Mouse (Mus musculus) neural tube, embryonic 13.5 days (tissue): ENCODE results near the gene Sstr2. TPM values are rescaled to one million over a fixed set of nuclear protein-coding genes. Genes with fewer than 3 reads are reported as not detected.

Experiments used
- ATAC-seq: fragments of 200-750 bp; cut with Nextera tagmentation; 2 replicates; pipeline ENCODE4 v1.8.0; 2017; ENCODE audit warnings: low read depth, mild to moderate bottlenecking, moderate TSS enrichment, moderate library complexity
- H3K27ac ChIP-seq: fragments of 300-500 bp; sonication (generic); replicated peaks from 2 replicates; pipeline ENCODE4 v1.5.1; 2015; ENCODE audit warnings: moderate library complexity, mild to moderate bottlenecking, inconsistent platforms
- H3K27me3 ChIP-seq: fragments of 300-500 bp; sonication (generic); 2 replicates; pipeline ENCODE4 v1.6.1; 2015; ENCODE audit warnings: mild to moderate bottlenecking, inconsistent platforms
- H3K36me3 ChIP-seq: fragments of 300-500 bp; sonication (generic); 2 replicates; pipeline ENCODE4 v1.6.1; 2015; ENCODE audit warnings: mild to moderate bottlenecking, inconsistent platforms
- H3K4me1 ChIP-seq: fragments of 300-500 bp; sonication (generic); replicated peaks from 2 replicates; pipeline ENCODE4 v1.6.1; 2015; ENCODE audit warnings: inconsistent platforms
- H3K4me2 ChIP-seq: fragments of 300-500 bp; sonication (generic); 2 replicates; pipeline ENCODE4 v1.6.1; 2015; ENCODE audit warnings: inconsistent platforms, mild to moderate bottlenecking, moderate library complexity
- H3K4me3 ChIP-seq: fragments of 300-500 bp; sonication (generic); 2 replicates; pipeline ENCODE4 v1.5.1; 2015; ENCODE audit warnings: mild to moderate bottlenecking, inconsistent platforms
- H3K9ac ChIP-seq: fragments of 300-500 bp; sonication (generic); 2 replicates; pipeline ENCODE4 v1.6.1; 2015; ENCODE audit warnings: moderate library complexity, mild to moderate bottlenecking, inconsistent platforms
- H3K9me3 ChIP-seq: fragments of 300-500 bp; sonication (generic); 2 replicates; pipeline ENCODE4 v1.6.1; 2016; ENCODE audit warnings: inconsistent platforms
- WGBS: fragments of 180-500 bp; shearing (Covaris S2); methylation state at CpG from one replicate; pipeline ENCODE4 v1.1.7; 2015; 5-methylcytosine and 5-hydroxymethylcytosine counted together
- polyA plus RNA-seq: library from polyadenylated mRNA; unstranded; fragments of >200 nt; fragmentation: Nextera tagmentation; extraction: Ambion mirVana; gene quantifications from 2 replicates; pipeline ENCODE4 v1.2.1, GENCODE M21; 2015

The Sstr2 gene
- polyA plus RNA-seq, 1 experiment from 2014 or later = 16.4 TPM

DNA sequence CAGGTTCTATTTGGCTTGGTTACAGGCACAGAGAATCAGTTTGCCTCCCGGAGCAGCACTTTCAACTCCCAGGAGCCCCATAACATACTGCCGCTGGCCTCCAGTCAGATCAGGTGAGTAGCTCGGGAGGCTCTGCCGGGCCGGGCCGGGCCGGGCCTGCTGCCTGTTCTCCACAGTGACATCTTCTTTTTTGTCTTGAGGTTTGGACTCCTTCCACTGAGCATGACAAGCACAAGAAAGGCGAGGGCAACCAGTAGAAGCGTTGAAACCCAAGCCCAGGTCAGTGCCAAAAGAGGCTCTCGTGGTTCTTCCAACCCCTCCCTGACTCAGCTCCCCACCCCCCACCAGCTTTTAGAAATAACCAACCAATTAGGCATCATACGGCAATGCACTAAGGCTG is 41.8 kb downstream of the Sstr2 start:
- Histone ChIP-seq H3K27ac (no peak overlapping the region), H3K4me3 (no peak overlapping the region), H3K4me2 (no peak overlapping the region), H3K9ac (no peak overlapping the region), H3K27me3 (no peaks in the 10 kb centered on the region), H3K4me1 (peaks cover 17% of the 10 kb centered on the region), H3K9me3 (no peaks in the 10 kb centered on the region), H3K36me3 (peaks cover 84% of the 10 kb centered on the region)
- WGBS = 86% methylated on average over 11 of the region's 11 CpGs
- ATAC-seq = no peak

DNA sequence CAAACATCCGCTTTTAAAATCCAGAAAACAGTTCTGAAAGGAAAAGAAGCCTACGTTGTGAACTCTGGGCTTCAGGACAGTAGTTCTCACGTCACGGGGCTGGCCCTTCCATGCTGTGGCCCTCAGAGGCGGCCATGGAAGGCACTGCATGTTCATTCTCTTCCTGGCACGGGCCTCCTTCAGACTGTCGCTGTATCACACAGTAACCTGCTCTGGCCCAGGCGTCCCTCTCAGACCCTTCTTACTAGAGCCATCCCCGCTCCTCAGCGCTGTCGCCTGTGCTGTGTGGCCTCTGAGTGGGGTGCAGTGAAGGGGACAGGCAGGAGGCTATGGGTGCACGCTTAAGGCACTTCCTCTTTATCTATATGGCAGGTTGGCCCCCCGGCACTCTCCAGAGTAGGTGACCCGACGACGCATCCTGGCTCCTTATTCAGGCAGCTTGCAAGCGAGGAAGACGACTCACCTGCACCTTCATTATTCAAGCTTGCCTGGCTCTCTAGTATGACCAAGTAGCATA is 42.8 kb downstream of the Sstr2 start:
- H3K4me1 ChIP-seq = peaks cover 13% of the 10 kb centered on the region
- no peak overlapping the region for H3K4me2 ChIP-seq
- no peak overlapping the region for H3K27ac ChIP-seq
- ATAC-seq = no peak
- no peaks in the 10 kb centered on the region for H3K9me3 ChIP-seq
- H3K4me3 ChIP-seq = no peak overlapping the region
- no peaks in the 10 kb centered on the region for H3K27me3 ChIP-seq
- H3K9ac ChIP-seq = no peak overlapping the region
- peaks cover 75% of the 10 kb centered on the region for H3K36me3 ChIP-seq
- 92% methylated on average over 18 of the region's 18 CpGs for WGBS

DNA sequence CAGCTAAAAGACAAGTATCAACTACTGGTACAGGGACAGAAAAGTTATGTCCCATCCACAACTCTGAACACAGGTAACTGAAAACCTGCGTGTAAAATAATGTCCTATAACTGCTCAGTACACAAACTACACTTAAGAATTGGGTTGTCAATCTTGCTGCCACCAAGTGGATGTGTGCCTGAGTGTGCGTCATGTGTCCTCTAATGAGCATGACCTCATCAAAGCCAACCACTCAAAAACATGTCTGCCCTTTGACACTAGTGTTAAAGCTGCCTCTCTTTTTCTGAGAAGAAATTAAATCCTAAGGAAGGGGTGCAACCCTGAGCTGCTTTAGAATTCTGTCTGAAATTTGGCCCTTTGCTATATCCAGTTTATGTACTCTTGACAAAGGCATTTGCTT is 45.1 kb downstream of the Sstr2 start:
- Histone ChIP-seq H3K9ac (no peak overlapping the region), H3K4me1 (peaks cover 13% of the 10 kb centered on the region; the same call in 1 of the 2 replicates), H3K9me3 (no peaks in the 10 kb centered on the region), H3K4me2 (no peak overlapping the region), H3K27ac (no peak overlapping the region), H3K36me3 (peaks cover 59% of the 10 kb centered on the region), H3K4me3 (no peak overlapping the region), H3K27me3 (no peaks in the 10 kb centered on the region)
- no peak for ATAC-seq
- WGBS = 64% methylated on average over 2 of the region's 2 CpGs

DNA sequence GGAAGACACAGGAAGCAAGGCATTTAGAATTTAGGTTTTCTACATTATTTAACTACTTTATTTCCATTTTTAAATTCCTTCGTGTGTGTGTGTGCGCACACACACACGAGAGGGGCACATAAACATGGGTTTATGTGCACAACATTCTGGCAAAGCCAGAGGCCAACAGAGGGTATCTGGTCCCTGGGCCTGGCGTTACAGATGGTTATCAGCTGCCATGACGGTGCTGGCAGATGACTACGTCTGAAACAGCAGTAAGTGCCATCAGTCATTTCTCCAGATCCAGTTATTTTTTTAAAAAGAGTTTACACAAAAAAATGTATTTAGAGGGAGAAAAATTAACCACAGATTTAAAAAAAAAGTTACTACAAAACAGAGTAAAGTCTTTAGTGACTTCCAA is 47.1 kb downstream of the Sstr2 start:
- H3K27me3 ChIP-seq = no peaks in the 10 kb centered on the region
- no peaks in the 10 kb centered on the region for H3K9me3 ChIP-seq
- H3K4me3 ChIP-seq = no peak overlapping the region
- no peak overlapping the region for H3K4me2 ChIP-seq
- peaks cover 50% of the 10 kb centered on the region for H3K36me3 ChIP-seq
- ATAC-seq = no peak
- H3K4me1 ChIP-seq = peaks cover 13% of the 10 kb centered on the region; the same call in 1 of the 2 replicates
- no peak overlapping the region for H3K27ac ChIP-seq
- H3K9ac ChIP-seq = no peak overlapping the region
- 87% methylated on average over 6 of the region's 6 CpGs for WGBS

DNA sequence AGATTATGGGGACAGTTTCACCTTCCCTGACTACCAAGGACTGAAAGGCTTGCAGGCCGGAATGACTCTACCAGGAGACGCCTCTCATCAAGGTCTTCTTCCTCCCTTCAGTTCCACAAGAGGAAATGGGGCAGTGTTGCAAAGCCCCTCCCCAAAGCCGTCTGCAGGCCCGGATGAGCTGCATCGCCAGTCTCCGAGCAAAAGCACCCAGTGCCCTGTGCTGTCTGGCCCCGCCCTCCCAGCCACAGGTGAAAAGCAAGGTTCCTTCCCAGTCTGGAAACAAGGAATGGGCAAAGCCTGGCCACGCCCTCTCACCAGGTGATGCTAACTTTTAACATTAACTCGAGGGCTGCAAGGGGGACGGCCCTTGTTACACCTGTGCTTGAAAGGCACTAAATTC is 47.5 kb downstream of the Sstr2 start:
- Histone ChIP-seq H3K9ac (no peak overlapping the region), H3K36me3 (peaks cover 50% of the 10 kb centered on the region), H3K4me1 (peaks cover 13% of the 10 kb centered on the region; the same call in 1 of the 2 replicates), H3K4me2 (no peak overlapping the region), H3K27ac (0 out of 2 replicates have a peak overlapping the region, but pooled peaks have one; percentile 28), H3K9me3 (no peaks in the 10 kb centered on the region), H3K4me3 (no peak overlapping the region), H3K27me3 (no peaks in the 10 kb centered on the region)
- ATAC-seq = no peak
- WGBS = 67% methylated on average over 10 of the region's 10 CpGs

DNA sequence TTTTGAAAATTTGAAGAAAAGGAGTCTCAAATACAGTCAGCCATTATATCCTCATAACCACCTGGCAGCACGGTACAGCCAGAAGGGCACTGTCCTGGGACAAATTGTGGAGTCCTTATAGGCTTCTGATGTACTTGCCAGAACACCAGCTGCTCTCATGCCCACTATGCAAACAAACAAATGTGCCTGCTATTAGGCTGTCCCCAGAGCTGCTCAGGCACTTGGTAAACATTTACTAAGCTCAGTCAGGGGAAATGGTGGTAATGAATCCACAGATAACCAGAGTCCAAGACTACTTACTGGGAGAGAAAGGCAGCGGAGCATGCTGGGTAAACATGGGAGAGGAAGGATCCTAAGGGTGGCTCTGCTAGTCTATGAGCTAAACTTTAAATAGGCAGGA is 48.0 kb downstream of the Sstr2 start:
- H3K4me2 ChIP-seq = no peak overlapping the region
- no peak; the same call in 1 of the 2 replicates for ATAC-seq
- WGBS = 64% methylated on average over 2 of the region's 2 CpGs
- H3K9me3 ChIP-seq = no peaks in the 10 kb centered on the region
- peaks cover 50% of the 10 kb centered on the region for H3K36me3 ChIP-seq
- H3K4me3 ChIP-seq = no peak overlapping the region
- H3K27ac ChIP-seq = 0 out of 2 replicates have a peak overlapping the region, but pooled peaks have one; percentile 28
- peaks cover 13% of the 10 kb centered on the region; the same call in 1 of the 2 replicates for H3K4me1 ChIP-seq
- no peaks in the 10 kb centered on the region for H3K27me3 ChIP-seq
- no peak overlapping the region for H3K9ac ChIP-seq

DNA sequence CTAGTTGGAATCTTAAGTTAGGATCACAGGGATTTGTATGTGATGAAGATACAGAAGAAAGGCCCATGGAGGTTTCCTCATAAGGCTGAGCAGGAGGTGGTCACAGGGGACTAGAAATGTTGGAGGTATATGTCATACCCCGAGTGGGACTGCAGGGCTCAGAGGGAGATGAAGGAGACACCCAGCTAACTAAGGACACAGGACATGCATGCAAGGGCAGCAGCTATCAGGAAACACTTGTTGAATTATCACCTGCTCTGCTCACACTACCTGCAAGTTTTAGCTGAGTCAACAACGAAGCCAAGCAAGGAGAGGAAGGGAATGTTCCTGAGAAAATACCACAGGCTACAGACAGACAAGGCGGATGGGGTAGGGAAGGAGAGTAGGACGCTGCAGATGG is 48.6 kb downstream of the Sstr2 start:
- H3K9me3 ChIP-seq = no peaks in the 10 kb centered on the region
- no peak overlapping the region for H3K4me3 ChIP-seq
- peaks cover 13% of the 10 kb centered on the region; the same call in 1 of the 2 replicates for H3K4me1 ChIP-seq
- ATAC-seq = no peak
- H3K4me2 ChIP-seq = no peak overlapping the region
- 0 out of 2 replicates have a peak overlapping the region, but pooled peaks have one; percentile 28 for H3K27ac ChIP-seq
- peaks cover 48% of the 10 kb centered on the region for H3K36me3 ChIP-seq
- H3K27me3 ChIP-seq = no peaks in the 10 kb centered on the region
- WGBS = 89% methylated on average over 4 of the region's 4 CpGs
- H3K9ac ChIP-seq = no peak overlapping the region

DNA sequence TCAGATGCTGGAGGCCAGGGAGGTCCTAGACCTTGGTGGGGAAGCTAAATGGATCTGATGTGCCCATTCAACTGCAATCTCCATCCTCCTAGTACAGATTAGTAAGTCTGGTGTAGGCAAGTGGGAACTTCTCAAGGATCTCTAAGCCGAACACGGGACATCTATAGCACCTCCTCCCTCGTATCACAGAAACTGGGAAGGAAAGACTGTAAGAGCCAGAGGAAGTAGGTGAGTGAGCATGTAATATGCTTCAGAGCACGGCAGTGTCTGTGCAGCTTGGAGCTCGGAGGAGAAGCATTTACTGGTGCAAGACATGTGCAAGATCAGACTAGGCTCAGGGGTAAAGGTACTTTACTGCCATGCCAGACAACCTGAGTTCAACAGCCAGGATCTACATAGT is 49.7 kb downstream of the Sstr2 start:
- ATAC-seq = no peak
- Histone ChIP-seq H3K27ac (no peak overlapping the region), H3K9ac (no peak overlapping the region), H3K4me3 (no peak overlapping the region), H3K27me3 (no peaks in the 10 kb centered on the region), H3K36me3 (peaks cover 49% of the 10 kb centered on the region), H3K4me2 (no peak overlapping the region), H3K9me3 (no peaks in the 10 kb centered on the region), H3K4me1 (peaks cover 13% of the 10 kb centered on the region; the same call in 1 of the 2 replicates)
- 90% methylated on average over 5 of the region's 5 CpGs for WGBS

DNA sequence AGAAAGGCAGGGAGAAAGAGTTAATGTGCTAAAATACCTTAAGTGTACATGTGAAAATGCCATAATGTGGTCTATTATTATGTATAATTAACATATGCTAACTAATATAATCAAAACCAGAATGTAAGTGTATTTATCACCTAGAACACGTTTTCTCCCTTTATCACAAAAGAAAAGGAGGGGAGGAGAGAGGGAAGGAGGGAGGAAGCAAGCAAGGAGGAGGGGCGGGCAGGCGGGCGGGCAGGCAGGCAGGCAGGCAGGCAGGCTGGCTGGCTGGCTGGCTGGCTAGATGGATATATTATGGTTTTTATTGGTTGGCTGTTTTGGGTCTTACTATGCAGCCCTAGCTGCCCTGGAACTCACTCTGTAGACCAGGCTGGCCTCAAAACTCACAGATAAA is 50.6 kb downstream of the Sstr2 start:
- peaks cover 51% of the 10 kb centered on the region for H3K36me3 ChIP-seq
- H3K9me3 ChIP-seq = no peaks in the 10 kb centered on the region
- H3K4me3 ChIP-seq = no peak overlapping the region
- ATAC-seq = no peak
- peaks cover 13% of the 10 kb centered on the region; the same call in 1 of the 2 replicates for H3K4me1 ChIP-seq
- no peaks in the 10 kb centered on the region for H3K27me3 ChIP-seq
- H3K4me2 ChIP-seq = no peak overlapping the region
- 38% methylated on average over 1 of the region's 4 CpGs for WGBS
- no peak overlapping the region for H3K27ac ChIP-seq
- no peak overlapping the region for H3K9ac ChIP-seq

DNA sequence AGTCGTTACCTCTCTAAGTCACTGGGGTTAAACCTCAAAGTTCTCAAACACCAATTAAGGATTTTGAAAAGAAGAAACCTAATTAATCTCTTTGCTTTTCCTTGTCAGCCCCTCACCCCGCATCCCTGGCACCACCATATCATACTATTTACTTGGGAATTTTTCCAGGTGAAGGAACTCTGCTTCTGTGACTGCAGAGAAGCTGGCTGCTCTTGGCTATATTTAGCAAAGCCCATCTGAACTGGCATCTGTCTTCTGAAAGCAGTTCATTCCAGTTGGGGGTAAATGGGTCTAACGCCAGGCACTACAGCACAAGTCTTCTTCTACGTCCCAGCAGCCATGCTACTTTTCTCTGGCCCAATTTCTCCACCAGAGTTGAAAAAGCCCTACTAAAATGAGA is 54.5 kb downstream of the Sstr2 start:
- ATAC-seq = no peak
- WGBS = 88% methylated on average over 4 of the region's 4 CpGs
- H3K36me3 ChIP-seq = peaks cover 66% of the 10 kb centered on the region
- no peak overlapping the region for H3K4me3 ChIP-seq
- no peaks in the 10 kb centered on the region for H3K9me3 ChIP-seq
- H3K27me3 ChIP-seq = no peaks in the 10 kb centered on the region
- H3K4me2 ChIP-seq = no peak overlapping the region
- H3K27ac ChIP-seq = no peak overlapping the region
- no peak overlapping the region for H3K9ac ChIP-seq
- peaks cover 10% of the 10 kb centered on the region; the same call in 1 of the 2 replicates for H3K4me1 ChIP-seq

DNA sequence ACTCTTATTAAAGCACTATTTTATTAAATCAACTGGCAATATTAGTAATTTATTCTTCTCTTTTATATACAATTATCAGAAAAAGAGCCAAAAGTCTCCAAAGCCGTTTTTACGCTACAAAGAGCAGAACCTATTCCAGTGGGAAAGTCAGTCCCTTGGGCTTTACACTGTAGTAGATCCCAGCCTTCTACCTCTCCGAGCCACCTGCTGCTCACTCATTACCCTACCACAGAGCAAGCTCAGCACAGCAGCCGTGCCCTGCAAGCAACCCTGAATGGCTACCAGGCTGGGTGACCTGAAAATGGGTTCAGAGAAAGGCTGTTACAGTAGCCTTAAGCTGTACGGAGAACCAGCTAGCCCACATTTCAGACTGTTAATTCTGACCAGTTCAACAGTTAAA is 55.5 kb downstream of the Sstr2 start:
- Histone ChIP-seq H3K4me3 (no peak overlapping the region), H3K27me3 (no peaks in the 10 kb centered on the region), H3K4me2 (no peak overlapping the region), H3K4me1 (peaks cover 15% of the 10 kb centered on the region; the same call in 1 of the 2 replicates), H3K9me3 (no peaks in the 10 kb centered on the region), H3K27ac (no peak overlapping the region), H3K9ac (no peak overlapping the region), H3K36me3 (peaks cover 63% of the 10 kb centered on the region)
- no peak for ATAC-seq
- 86% methylated on average over 5 of the region's 5 CpGs for WGBS
